Mouse (Mus musculus) midbrain, embryonic 13.5 days (tissue): ENCODE measurements at regions not wholly inside any gene's neighbourhood (a gene's known extent, or its start where the extent isn't known, plus 50 kb on each side); places are given as distances from the start of the nearest gene placed in this dataset.

ENCODE experiments used
- ATAC-seq: fragments of 200-750 bp; cut with Nextera tagmentation; 2 replicates; pipeline ENCODE4 v1.8.0; 2017; ENCODE audit warnings: mild to moderate bottlenecking, moderate TSS enrichment, moderate library complexity
- H3K27ac ChIP-seq: fragments of 300-500 bp; sonication (generic); 2 replicates; pipeline ENCODE4 v1.5.1; 2015; ENCODE audit warnings: inconsistent platforms, mild to moderate bottlenecking, moderate library complexity
- H3K27me3 ChIP-seq: fragments of 300-500 bp; sonication (generic); 2 replicates; pipeline ENCODE4 v1.6.1; 2015; ENCODE audit warnings: mild to moderate bottlenecking, inconsistent platforms
- H3K36me3 ChIP-seq: fragments of 300-500 bp; sonication (generic); 2 replicates; pipeline ENCODE4 v1.6.1; 2015; ENCODE audit warnings: mild to moderate bottlenecking, inconsistent platforms
- H3K4me1 ChIP-seq: fragments of 300-500 bp; sonication (generic); replicated peaks from 2 replicates; pipeline ENCODE4 v1.6.1; 2015; ENCODE audit warnings: inconsistent platforms
- H3K4me2 ChIP-seq: fragments of 300-500 bp; sonication (generic); replicated peaks from 2 replicates; pipeline ENCODE4 v1.6.1; 2015; ENCODE audit warnings: moderate library complexity, mild to moderate bottlenecking, inconsistent platforms
- H3K4me3 ChIP-seq: fragments of 300-500 bp; sonication (generic); replicated peaks from 2 replicates; pipeline ENCODE4 v1.5.1; 2015; ENCODE audit warnings: mild to moderate bottlenecking, inconsistent platforms
- H3K9ac ChIP-seq: fragments of 300-500 bp; sonication (generic); replicated peaks from 2 replicates; pipeline ENCODE4 v1.6.1; 2015; ENCODE audit warnings: mild to moderate bottlenecking, inconsistent platforms
- H3K9me3 ChIP-seq: fragments of 300-500 bp; sonication (generic); 2 replicates; pipeline ENCODE4 v1.6.1; 2016; ENCODE audit warnings: mild to moderate bottlenecking, inconsistent platforms
- WGBS: fragments of 180-500 bp; shearing (Covaris S2); methylation state at CpG from one replicate; pipeline ENCODE4 v1.1.7; 2015; 5-methylcytosine and 5-hydroxymethylcytosine counted together

GRCm38 (mm10) chr2:57847707-57848106, 150.0 kb upstream of the Galnt5 start:
- Histone ChIP-seq H3K4me2 (no peak overlapping the region), H3K9me3 (no peaks in the 10 kb centered on the region), H3K27me3 (no peaks in the 10 kb centered on the region), H3K4me1 (peaks cover 20% of the 10 kb centered on the region), H3K36me3 (no peaks in the 10 kb centered on the region), H3K4me3 (no peak overlapping the region), H3K9ac (no peak overlapping the region), H3K27ac (no peak overlapping the region)
- 44% methylated on average over 4 of the region's 4 CpGs for WGBS
- ATAC-seq = no peak; the same call in 1 of the 2 replicates

GRCm38 (mm10) chr2:57849338-57850057, 148.2 kb upstream of the Galnt5 start:
- peaks cover 20% of the 10 kb centered on the region for H3K4me1 ChIP-seq
- no peak overlapping the region for H3K4me3 ChIP-seq
- H3K4me2 ChIP-seq = no peak overlapping the region
- H3K27me3 ChIP-seq = no peaks in the 10 kb centered on the region
- WGBS = 33% methylated on average over 4 of the region's 4 CpGs
- ATAC-seq = peak; percentile 68
- H3K9me3 ChIP-seq = no peaks in the 10 kb centered on the region
- H3K27ac ChIP-seq = no peak overlapping the region
- H3K9ac ChIP-seq = no peak overlapping the region
- H3K36me3 ChIP-seq = no peaks in the 10 kb centered on the region

- H3K9me3 ChIP-seq = no peaks in the 10 kb centered on the region
- H3K4me2 ChIP-seq = no peak overlapping the region
- no peak overlapping the region for H3K9ac ChIP-seq
- WGBS = 22% methylated on average over 5 of the region's 5 CpGs
- H3K36me3 ChIP-seq = no peaks in the 10 kb centered on the region
- H3K4me3 ChIP-seq = no peak overlapping the region
- no peak overlapping the region for H3K27ac ChIP-seq
- peak; percentile 67; the same call in 1 of the 2 replicates for ATAC-seq
- H3K4me1 ChIP-seq = peaks cover 20% of the 10 kb centered on the region
- H3K27me3 ChIP-seq = no peaks in the 10 kb centered on the region
Measured at GRCm38 (mm10) chr2:57850058-57850400, 147.7 kb upstream of the Galnt5 start.

GRCm38 (mm10) chr2:57856524-57857107, 141.1 kb upstream of the Galnt5 start:
- Histone ChIP-seq H3K36me3 (no peaks in the 10 kb centered on the region), H3K4me2 (no peak overlapping the region), H3K27ac (no peak overlapping the region), H3K4me1 (no peaks in the 10 kb centered on the region), H3K9me3 (no peaks in the 10 kb centered on the region), H3K4me3 (no peak overlapping the region), H3K9ac (no peak overlapping the region), H3K27me3 (no peaks in the 10 kb centered on the region)
- 77% methylated on average over 14 of the region's 14 CpGs for WGBS
- ATAC-seq = 0 out of 2 replicates have a peak, but pooled peaks have one; percentile 27

DNA sequence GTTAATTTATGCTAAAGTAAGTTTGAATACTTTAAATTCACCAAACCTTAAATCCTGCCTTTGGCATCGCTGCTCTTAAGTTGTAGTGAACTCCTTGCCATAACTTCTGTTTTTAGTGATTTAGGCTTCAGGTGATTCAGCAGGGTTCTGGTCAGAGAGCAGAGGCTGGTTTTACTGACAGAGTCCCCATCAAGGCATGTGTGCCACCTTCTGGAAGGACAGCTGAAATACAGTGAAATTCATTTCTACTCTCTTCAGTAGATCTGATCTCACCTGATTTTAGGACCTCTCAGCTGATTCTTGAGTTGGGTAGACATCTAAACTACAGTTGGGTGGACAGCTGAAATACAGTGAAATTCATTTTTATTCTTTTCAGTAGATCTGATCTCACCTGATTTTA, 132.4 kb upstream of the Galnt5 start:
- WGBS = 54% methylated on average over 1 of the region's 1 CpGs
- no peak for ATAC-seq
- Histone ChIP-seq H3K27me3 (no peaks in the 10 kb centered on the region), H3K27ac (no peak overlapping the region), H3K9me3 (no peaks in the 10 kb centered on the region), H3K4me1 (no peaks in the 10 kb centered on the region), H3K4me2 (no peak overlapping the region), H3K36me3 (no peaks in the 10 kb centered on the region), H3K9ac (no peak overlapping the region), H3K4me3 (no peak overlapping the region)

DNA sequence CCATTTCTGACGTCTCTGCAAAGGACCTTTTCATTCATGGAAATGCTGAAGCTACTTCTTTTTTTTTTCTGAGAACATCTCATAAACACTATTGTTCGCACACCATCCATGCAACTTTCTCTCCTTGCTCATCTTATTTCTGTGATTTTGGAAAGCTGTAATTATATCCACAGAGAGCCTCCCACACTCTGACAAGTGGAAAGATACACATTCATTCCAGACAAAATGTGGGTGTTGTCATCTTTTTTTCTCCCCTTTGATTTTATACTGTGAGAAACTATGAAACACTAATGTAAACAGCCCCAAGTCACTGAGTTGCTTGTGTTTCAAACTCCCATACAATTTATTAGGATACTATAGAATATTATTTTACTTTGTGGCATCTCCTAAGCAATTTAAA, 129.6 kb upstream of the Galnt5 start:
- no peak overlapping the region for H3K4me2 ChIP-seq
- 81% methylated on average over 2 of the region's 2 CpGs for WGBS
- ATAC-seq = no peak

DNA sequence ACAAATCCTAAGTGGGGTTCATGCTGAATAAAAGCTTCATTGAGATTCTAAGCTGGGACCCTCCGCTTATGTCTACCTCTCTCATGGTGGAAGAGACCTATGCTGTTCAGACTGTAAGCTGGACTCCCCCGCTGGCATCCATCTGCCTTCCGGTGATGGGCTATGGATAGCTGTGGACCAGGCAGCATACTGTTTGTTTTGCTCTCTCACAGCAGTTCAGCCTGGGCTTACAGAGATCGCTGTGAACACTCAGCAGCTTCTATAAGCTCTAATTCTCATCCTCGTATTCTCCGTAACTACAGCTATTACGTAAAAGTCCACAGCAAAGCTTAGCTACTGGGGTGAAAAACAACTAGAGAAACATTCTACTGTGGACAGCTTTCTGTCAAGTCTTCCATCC, 97.5 kb upstream of the Galnt5 start:
- no peak overlapping the region for H3K9ac ChIP-seq
- no peak for ATAC-seq
- H3K4me2 ChIP-seq = no peak overlapping the region
- no peaks in the 10 kb centered on the region for H3K9me3 ChIP-seq
- H3K27ac ChIP-seq = no peak overlapping the region
- 93% methylated on average over 7 of the region's 7 CpGs for WGBS
- no peaks in the 10 kb centered on the region for H3K36me3 ChIP-seq
- H3K27me3 ChIP-seq = no peaks in the 10 kb centered on the region
- H3K4me1 ChIP-seq = no peaks in the 10 kb centered on the region
- no peak overlapping the region for H3K4me3 ChIP-seq

More for the DNA sequence above, 129.6 kb upstream of the Galnt5 start:
- no peaks in the 10 kb centered on the region for H3K36me3 ChIP-seq
- H3K9me3 ChIP-seq = no peaks in the 10 kb centered on the region
- H3K4me1 ChIP-seq = no peaks in the 10 kb centered on the region
- no peaks in the 10 kb centered on the region for H3K27me3 ChIP-seq
- H3K9ac ChIP-seq = no peak overlapping the region
- no peak overlapping the region for H3K4me3 ChIP-seq
- no peak overlapping the region for H3K27ac ChIP-seq

DNA sequence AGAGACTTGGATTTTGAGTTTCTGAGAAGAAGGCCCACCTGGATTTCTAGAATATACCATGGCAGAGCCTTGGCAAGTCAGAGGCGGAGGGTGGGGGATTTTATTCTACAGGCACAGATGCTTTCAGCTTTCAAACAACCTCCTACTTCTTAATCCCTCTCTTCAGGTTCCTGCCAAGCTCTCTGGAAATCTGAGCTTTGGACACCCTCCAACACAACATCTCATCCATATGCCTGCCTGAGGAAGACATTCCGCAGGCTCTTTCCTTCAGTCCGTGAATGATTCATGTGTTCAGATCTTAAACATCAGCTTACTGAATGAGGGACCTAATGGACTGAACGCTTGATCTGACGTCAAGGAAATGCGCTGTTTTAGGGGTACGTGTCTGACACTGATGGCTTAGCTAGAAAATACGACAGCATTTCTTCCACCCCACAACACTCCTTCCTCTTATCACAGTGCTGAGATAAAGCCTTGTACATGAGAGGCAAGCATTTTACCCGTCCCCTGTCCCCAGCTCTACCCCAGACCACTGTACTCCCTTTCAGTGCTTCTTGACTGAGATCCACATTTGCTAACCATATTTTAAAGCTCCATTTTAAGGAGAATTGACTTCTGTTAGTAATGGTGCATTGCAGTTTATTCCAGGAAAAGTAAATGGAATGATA, 97.0 kb upstream of the Galnt5 start:
- Histone ChIP-seq H3K36me3 (no peaks in the 10 kb centered on the region), H3K27me3 (no peaks in the 10 kb centered on the region), H3K9me3 (no peaks in the 10 kb centered on the region), H3K4me1 (no peaks in the 10 kb centered on the region), H3K4me3 (no peak overlapping the region), H3K4me2 (no peak overlapping the region), H3K9ac (no peak overlapping the region), H3K27ac (no peak overlapping the region)
- ATAC-seq = no peak
- WGBS = 77% methylated on average over 9 of the region's 9 CpGs

- Histone ChIP-seq H3K36me3 (no peaks in the 10 kb centered on the region), H3K4me2 (no peak overlapping the region), H3K27me3 (no peaks in the 10 kb centered on the region), H3K9ac (no peak overlapping the region), H3K4me3 (no peak overlapping the region), H3K27ac (no peak overlapping the region), H3K9me3 (no peaks in the 10 kb centered on the region), H3K4me1 (no peaks in the 10 kb centered on the region)
- 95% methylated on average over 2 of the region's 2 CpGs for whole genome bisulfite sequencing
- no peak for ATAC-seq
Measured at GRCm38 (mm10) chr2:57905184-57905583, 92.5 kb upstream of the Galnt5 start.

- Histone ChIP-seq H3K9me3 (no peaks in the 10 kb centered on the region), H3K4me2 (no peak overlapping the region), H3K27me3 (no peaks in the 10 kb centered on the region), H3K4me1 (no peaks in the 10 kb centered on the region), H3K4me3 (no peak overlapping the region), H3K27ac (no peak overlapping the region), H3K36me3 (no peaks in the 10 kb centered on the region), H3K9ac (no peak overlapping the region)
- no peak for ATAC-seq
- WGBS = 93% methylated on average over 5 of the region's 5 CpGs
Measured at GRCm38 (mm10) chr2:57906939-57907338, 90.7 kb upstream of the Galnt5 start.

DNA sequence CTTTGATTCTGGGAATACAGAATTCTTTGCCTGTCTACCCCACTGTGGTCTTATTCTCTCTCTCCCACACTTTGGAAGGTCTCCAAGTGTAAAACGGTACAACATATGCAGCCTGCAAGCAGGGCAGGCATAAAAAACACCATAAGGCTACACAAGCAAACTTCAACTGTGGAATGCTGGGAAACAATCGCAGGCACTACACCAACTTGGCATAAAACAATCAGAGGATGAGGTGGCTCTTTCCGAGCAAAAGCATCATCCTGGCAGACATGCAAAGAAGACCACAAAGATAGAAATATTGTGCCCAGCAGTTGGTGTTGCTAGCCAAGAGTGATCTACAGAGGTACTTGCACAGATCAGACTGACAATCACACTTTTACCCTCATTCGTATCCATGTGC, 88.0 kb upstream of the Galnt5 start:
- Histone ChIP-seq H3K36me3 (no peaks in the 10 kb centered on the region), H3K9ac (no peak overlapping the region), H3K4me1 (no peaks in the 10 kb centered on the region), H3K4me2 (no peak overlapping the region), H3K4me3 (no peak overlapping the region), H3K27ac (no peak overlapping the region), H3K9me3 (no peaks in the 10 kb centered on the region), H3K27me3 (no peaks in the 10 kb centered on the region)
- WGBS = 87% methylated on average over 4 of the region's 4 CpGs
- ATAC-seq = no peak

DNA sequence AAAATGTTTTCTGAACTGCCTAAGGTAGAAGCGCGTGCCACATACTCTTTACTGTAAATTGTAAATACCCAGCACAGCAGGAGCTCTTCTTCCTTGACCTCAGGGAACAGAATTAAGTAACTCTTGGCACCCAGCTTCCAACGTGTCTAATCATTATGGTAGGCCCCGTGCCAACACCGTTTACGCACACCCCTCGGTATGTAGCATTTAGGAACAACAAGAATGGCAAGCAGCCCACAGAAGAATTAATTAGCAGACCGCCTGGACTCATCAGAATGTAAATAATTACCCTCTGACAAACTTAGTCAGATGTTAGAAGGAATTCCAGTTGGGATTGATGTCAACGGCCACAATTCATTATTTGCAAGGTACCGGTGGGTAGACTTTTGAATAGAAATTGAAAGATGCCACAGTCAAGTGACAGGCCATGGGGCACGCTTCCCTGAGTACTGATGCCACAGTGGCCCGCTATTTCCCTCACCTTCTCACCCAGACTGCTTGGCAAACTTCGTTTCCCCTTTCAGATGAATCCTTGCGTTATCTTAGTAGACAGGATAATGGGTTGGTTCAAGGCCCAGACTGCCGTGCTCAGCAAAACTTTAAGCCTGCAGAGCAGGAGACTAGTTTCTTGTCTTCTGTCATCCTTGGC, 81.2 kb upstream of the Galnt5 start:
- Histone ChIP-seq H3K27ac (no peak overlapping the region), H3K4me2 (no peak overlapping the region), H3K4me1 (no peaks in the 10 kb centered on the region), H3K4me3 (no peak overlapping the region), H3K9ac (no peak overlapping the region), H3K9me3 (no peaks in the 10 kb centered on the region), H3K36me3 (no peaks in the 10 kb centered on the region), H3K27me3 (no peaks in the 10 kb centered on the region)
- WGBS = 78% methylated on average over 15 of the region's 15 CpGs
- ATAC-seq = 0 out of 2 replicates have a peak, but pooled peaks have one; percentile 17
